Mouse (Mus musculus): ENCODE data around the gene Dgkb. TPM values are rescaled to one million over a fixed set of nuclear protein-coding genes. Genes with fewer than 3 reads are reported as not detected.

Dgkb gene
- 1.8 and 2.1 TPM in 2 replicates for polyA plus RNA-seq (2014; fragmentation: Nextera tagmentation; extraction: Ambion mirVana)

DNA sequence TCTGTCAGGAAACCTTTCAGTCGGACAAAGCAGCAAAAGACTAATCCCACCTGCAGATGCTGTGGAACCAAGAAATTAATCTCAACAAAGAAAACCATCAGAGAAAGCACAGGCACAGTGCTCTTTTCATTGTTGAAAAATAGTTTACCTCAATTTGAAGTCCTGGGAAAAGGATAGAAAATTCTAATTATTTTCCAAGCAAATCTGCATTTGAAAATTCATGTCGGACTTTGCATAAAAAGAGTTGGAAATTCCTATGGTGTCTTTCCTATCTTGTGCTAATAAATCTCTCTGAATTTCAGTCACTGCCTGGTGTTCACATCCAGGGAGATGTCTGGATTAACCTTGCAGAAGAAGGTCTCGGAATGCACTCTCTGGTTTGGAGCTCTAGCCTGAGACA lies at the start of gene Dgkb:
Gene Dgkb, plus strand, starts transcription at position 301 of the 400 bp plus-strand sequence.
- Histone ChIP-seq H3K9ac (ENCODE audit: low read depth, low read length) (no peak within 1 kb of the TSS), H3K4me3 (ENCODE audit: low read depth, low read length) (no peak within 1 kb of the TSS), H3K27me3 (replicated peaks; ENCODE audit: control insufficient read depth, insufficient read depth, low read length) (no peaks in the 10 kb centered on the region), H3K27ac (replicated peaks; ENCODE audit: low read depth, low read length) (no peak within 1 kb of the TSS), H3K9me3 (ENCODE audit: control insufficient read depth, low read length) (no peaks in the 10 kb centered on the region), H3K36me3 (ENCODE audit: control insufficient read depth, insufficient read depth, low read length) (no peaks in the 10 kb centered on the region), H3K4me1 (ENCODE audit: control insufficient read depth, insufficient read depth, low read length) (no peaks in the 10 kb centered on the region), H3K4me2 (ENCODE audit: low read depth, low read length) (no peak within 1 kb of the TSS)
- 54% methylated on average over 3 of the region's 3 CpGs for WGBS
- DNase-seq (ENCODE audit: low spot score) = no peak
- no peak for ATAC-seq (ENCODE audit: low read depth)

DNA sequence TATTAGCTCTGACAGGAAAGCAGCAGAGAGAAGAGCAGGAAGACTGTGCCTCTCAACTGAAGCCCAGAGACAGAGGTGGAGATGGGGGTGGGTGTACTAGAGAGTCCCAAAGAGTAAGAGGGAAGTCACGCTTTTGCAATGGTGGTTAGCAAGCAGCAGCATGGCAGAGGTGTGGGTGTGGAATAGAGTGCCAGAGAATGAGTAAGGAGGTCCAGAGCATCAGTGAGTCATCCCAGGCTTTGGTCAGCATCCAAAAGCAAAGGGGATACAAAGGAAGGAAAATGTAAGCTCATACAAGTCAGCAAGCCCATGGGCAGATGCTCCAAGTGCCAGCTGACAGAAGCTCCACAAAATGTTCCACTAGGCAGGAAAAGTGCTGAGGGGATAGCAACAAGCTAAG lies 47.7 kb upstream of the Dgkb start:
- Histone ChIP-seq H3K4me3 (ENCODE audit: low read depth, low read length) (no peak overlapping the region), H3K9ac (ENCODE audit: low read depth, low read length) (no peak overlapping the region), H3K4me2 (ENCODE audit: low read depth, low read length) (no peak overlapping the region), H3K9me3 (ENCODE audit: control insufficient read depth, low read length) (no peaks in the 10 kb centered on the region), H3K27me3 (replicated peaks; ENCODE audit: control insufficient read depth, insufficient read depth, low read length) (no peaks in the 10 kb centered on the region), H3K36me3 (ENCODE audit: control insufficient read depth, insufficient read depth, low read length) (no peaks in the 10 kb centered on the region), H3K27ac (replicated peaks; ENCODE audit: low read depth, low read length) (no peak overlapping the region), H3K4me1 (ENCODE audit: control insufficient read depth, insufficient read depth, low read length) (peaks cover 5% of the 10 kb centered on the region; the same call in 1 of the 2 replicates)
- ATAC-seq (ENCODE audit: low read depth) (no peak), DNase-seq (ENCODE audit: low spot score) (no peak)
- WGBS = 81% methylated on average over 1 of the region's 1 CpGs

DNA sequence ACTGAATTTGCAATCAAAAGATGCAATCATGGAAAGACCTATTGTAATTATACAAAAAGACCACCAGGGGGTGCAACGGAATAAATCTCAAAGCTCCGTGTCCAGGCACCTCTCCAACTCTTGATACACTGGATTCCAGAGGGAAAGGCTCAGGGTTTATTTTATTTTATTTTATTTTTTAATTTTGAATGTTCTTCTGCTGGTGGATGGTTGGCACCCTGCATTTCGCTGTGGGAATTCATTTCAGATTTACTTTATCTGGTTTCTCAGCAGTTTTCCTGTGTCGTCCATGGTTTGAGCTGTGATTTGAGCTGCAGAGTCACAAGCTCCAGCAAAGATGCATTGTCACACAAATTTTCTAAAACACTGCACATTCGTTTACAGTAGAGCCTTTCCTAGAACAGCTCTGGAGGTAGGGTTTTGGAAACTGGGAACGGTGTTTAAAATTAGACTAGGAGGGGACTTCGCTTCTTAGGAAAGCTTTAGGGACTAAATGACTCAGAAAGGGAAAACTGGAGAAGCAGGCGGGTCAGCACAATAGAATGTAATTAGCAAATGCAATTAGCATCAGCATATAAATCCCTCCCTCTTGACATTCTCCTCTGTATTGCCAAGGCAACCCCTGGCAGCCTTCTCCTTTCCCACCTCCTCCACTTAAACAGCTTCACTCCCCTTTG lies 43.7 kb upstream of the Dgkb start:
- no peak overlapping the region for H3K27ac ChIP-seq (replicated peaks; ENCODE audit: low read depth, low read length)
- H3K4me3 ChIP-seq (ENCODE audit: low read depth, low read length) = 0 out of 2 replicates have a peak overlapping the region, but pooled peaks have one; percentile 1
- H3K4me1 ChIP-seq (ENCODE audit: control insufficient read depth, insufficient read depth, low read length) = peaks cover 5% of the 10 kb centered on the region; the same call in 1 of the 2 replicates
- no peak overlapping the region for H3K9ac ChIP-seq (ENCODE audit: low read depth, low read length)
- ATAC-seq (ENCODE audit: low read depth) (peak; percentile 12; the same call in 1 of the 2 replicates), DNase-seq (ENCODE audit: low spot score) (peak; percentile 85)
- no peaks in the 10 kb centered on the region for H3K27me3 ChIP-seq (replicated peaks; ENCODE audit: control insufficient read depth, insufficient read depth, low read length)
- H3K36me3 ChIP-seq (ENCODE audit: control insufficient read depth, insufficient read depth, low read length) = no peaks in the 10 kb centered on the region
- H3K4me2 ChIP-seq (ENCODE audit: low read depth, low read length) = peak overlapping the region; percentile 43; the same call in 1 of the 2 replicates
- H3K9me3 ChIP-seq (ENCODE audit: control insufficient read depth, low read length) = no peaks in the 10 kb centered on the region
- WGBS = 16% methylated on average over 8 of the region's 8 CpGs

DNA sequence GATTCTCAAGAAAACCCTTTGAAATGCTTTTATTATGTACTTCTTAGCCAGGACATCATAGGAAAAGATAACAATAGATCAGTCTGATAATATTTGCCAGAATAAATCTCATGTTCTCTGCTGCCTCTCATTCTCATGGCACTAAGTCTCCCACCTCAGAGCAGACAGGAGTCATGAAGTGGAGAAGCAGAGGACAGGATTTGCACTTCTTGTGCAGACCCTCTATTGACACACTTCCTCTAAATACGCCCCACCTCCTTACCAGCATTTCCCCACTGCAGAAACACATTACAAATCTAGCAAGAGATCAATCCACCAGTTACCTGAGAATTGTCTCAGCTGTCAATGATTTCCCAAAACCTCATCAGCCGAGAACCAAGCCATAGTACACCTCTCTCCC lies 42.9 kb upstream of the Dgkb start:
- no peak for DNase-seq (ENCODE audit: low spot score)

DNA sequence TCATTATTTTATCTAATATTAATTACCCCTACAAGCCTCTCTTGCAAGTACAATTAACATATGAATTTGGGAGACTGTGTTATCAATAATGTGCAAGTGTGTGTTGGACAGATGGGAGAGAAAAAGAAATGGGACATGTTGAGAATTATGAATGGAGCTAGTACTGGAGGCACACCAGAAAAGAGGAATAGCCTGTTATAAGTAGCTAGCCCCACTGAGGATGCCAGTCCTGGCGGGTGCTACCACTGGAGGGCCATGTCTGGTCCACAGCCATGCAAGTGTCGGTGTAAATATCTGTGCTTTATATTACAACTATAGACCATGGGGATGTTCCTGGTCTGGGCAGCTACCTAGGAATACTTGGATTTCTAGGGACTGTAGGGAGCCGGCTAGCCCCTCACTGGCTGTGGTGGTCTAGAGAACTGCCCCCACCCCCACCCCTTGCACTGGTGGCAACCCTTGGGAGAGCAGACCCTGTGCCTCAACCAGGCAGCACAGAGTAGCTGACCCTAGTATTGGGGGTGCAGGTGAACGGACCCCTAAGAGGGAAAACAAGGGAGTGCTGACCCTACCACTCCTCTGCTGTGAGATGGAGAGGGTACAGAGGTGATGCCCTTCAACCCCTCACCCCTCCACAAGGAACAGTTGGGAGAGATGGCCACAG lies 21.1 kb upstream of the Dgkb start:
- Histone ChIP-seq H3K27me3 (replicated peaks; ENCODE audit: control insufficient read depth, insufficient read depth, low read length) (no peaks in the 10 kb centered on the region), H3K27ac (replicated peaks; ENCODE audit: low read depth, low read length) (no peak overlapping the region), H3K4me1 (ENCODE audit: control insufficient read depth, insufficient read depth, low read length) (no peaks in the 10 kb centered on the region), H3K9ac (ENCODE audit: low read depth, low read length) (no peak overlapping the region), H3K9me3 (ENCODE audit: control insufficient read depth, low read length) (no peaks in the 10 kb centered on the region), H3K4me2 (ENCODE audit: low read depth, low read length) (no peak overlapping the region), H3K4me3 (ENCODE audit: low read depth, low read length) (no peak overlapping the region), H3K36me3 (ENCODE audit: control insufficient read depth, insufficient read depth, low read length) (no peaks in the 10 kb centered on the region)
- ATAC-seq (ENCODE audit: low read depth) (no peak), DNase-seq (ENCODE audit: low spot score) (no peak)
- 88% methylated on average over 4 of the region's 4 CpGs for WGBS

More for the DNA sequence above, 42.9 kb upstream of the Dgkb start:
- peaks cover 5% of the 10 kb centered on the region; the same call in 1 of the 2 replicates for H3K4me1 ChIP-seq (ENCODE audit: control insufficient read depth, insufficient read depth, low read length)
- no peaks in the 10 kb centered on the region for H3K27me3 ChIP-seq (replicated peaks; ENCODE audit: control insufficient read depth, insufficient read depth, low read length)
- H3K9ac ChIP-seq (ENCODE audit: low read depth, low read length) = no peak overlapping the region
- H3K36me3 ChIP-seq (ENCODE audit: control insufficient read depth, insufficient read depth, low read length) = no peaks in the 10 kb centered on the region
- ATAC-seq (ENCODE audit: low read depth) = no peak
- no peaks in the 10 kb centered on the region for H3K9me3 ChIP-seq (ENCODE audit: control insufficient read depth, low read length)
- H3K27ac ChIP-seq (replicated peaks; ENCODE audit: low read depth, low read length) = no peak overlapping the region
- 35% methylated on average over 2 of the region's 2 CpGs for WGBS
- no peak overlapping the region for H3K4me3 ChIP-seq (ENCODE audit: low read depth, low read length)
- no peak overlapping the region for H3K4me2 ChIP-seq (ENCODE audit: low read depth, low read length)

DNA sequence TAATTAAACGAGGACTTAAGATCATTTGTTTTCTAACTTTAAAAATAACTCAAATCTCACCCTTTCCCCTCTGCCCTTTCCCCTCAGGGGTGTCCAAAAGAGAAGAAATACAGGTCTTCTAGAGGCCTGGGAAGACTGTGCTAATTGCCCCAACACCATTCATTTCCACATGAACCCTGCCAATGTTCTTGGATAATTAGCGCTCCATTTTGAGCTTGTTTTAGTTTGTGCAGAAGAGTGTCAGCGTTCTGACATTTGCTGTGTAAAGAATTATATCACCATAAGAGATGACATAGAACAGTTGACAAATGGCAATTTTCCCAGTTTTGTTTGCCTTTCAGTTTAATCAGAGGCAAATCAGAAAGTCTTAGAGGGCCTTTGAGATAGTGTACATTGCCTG lies 3.4 kb upstream of the Dgkb start:
- H3K4me2 ChIP-seq (ENCODE audit: low read depth, low read length) = no peak overlapping the region
- no peaks in the 10 kb centered on the region for H3K27me3 ChIP-seq (replicated peaks; ENCODE audit: control insufficient read depth, insufficient read depth, low read length)
- no peak overlapping the region for H3K4me3 ChIP-seq (ENCODE audit: low read depth, low read length)
- no peak overlapping the region for H3K9ac ChIP-seq (ENCODE audit: low read depth, low read length)
- 77% methylated on average over 3 of the region's 3 CpGs for WGBS
- DNase-seq (ENCODE audit: low spot score) = no peak
- no peaks in the 10 kb centered on the region for H3K36me3 ChIP-seq (ENCODE audit: control insufficient read depth, insufficient read depth, low read length)
- H3K27ac ChIP-seq (replicated peaks; ENCODE audit: low read depth, low read length) = no peak overlapping the region
- ATAC-seq (ENCODE audit: low read depth) = no peak
- H3K4me1 ChIP-seq (ENCODE audit: control insufficient read depth, insufficient read depth, low read length) = no peaks in the 10 kb centered on the region
- no peaks in the 10 kb centered on the region for H3K9me3 ChIP-seq (ENCODE audit: control insufficient read depth, low read length)

DNA sequence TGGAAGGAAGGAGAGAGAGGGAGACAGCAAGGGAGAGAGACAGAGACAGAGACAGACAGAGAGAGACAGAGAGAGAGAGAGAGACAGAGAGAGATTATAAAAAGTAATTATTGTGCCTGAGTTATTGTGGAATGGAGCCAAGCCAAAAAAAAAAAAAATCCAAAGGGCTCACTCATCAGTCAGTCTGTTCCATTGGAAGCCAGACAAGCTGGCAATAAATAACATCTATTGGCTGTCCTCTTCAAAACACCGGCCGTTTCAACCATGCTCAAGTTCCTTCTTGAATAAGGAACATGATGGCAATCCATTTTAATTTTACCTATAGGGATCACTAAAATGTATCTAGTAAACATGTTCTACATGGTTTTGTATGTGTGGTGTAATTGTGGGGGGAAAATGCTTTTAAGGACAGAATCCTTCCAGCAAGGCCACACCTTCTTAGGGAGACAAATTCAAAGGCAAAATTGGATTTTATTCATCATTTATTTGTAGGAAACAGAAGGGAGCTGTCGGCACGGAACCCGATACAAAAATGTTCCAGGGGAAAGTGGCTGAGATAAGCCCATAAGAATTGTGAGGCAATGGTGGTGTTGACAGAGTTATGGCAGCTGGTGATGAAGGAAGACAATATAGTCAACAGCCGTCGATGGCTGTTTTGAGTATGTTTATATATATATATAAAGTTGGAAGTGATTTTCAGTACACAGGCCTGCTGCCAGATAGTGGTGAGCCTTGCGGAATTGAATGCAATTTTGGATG lies 3.7 kb downstream of the Dgkb start:
- no peaks in the 10 kb centered on the region for H3K9me3 ChIP-seq (ENCODE audit: control insufficient read depth, low read length)
- no peak overlapping the region for H3K27ac ChIP-seq (replicated peaks; ENCODE audit: low read depth, low read length)
- H3K27me3 ChIP-seq (replicated peaks; ENCODE audit: control insufficient read depth, insufficient read depth, low read length) = no peaks in the 10 kb centered on the region
- DNase-seq (ENCODE audit: low spot score) (peak; percentile 56), ATAC-seq (ENCODE audit: low read depth) (no peak)
- H3K4me2 ChIP-seq (ENCODE audit: low read depth, low read length) = no peak overlapping the region
- H3K36me3 ChIP-seq (ENCODE audit: control insufficient read depth, insufficient read depth, low read length) = no peaks in the 10 kb centered on the region
- H3K4me1 ChIP-seq (ENCODE audit: control insufficient read depth, insufficient read depth, low read length) = no peaks in the 10 kb centered on the region
- WGBS = 68% methylated on average over 8 of the region's 8 CpGs
- no peak overlapping the region for H3K4me3 ChIP-seq (ENCODE audit: low read depth, low read length)
- no peak overlapping the region for H3K9ac ChIP-seq (ENCODE audit: low read depth, low read length)

DNA sequence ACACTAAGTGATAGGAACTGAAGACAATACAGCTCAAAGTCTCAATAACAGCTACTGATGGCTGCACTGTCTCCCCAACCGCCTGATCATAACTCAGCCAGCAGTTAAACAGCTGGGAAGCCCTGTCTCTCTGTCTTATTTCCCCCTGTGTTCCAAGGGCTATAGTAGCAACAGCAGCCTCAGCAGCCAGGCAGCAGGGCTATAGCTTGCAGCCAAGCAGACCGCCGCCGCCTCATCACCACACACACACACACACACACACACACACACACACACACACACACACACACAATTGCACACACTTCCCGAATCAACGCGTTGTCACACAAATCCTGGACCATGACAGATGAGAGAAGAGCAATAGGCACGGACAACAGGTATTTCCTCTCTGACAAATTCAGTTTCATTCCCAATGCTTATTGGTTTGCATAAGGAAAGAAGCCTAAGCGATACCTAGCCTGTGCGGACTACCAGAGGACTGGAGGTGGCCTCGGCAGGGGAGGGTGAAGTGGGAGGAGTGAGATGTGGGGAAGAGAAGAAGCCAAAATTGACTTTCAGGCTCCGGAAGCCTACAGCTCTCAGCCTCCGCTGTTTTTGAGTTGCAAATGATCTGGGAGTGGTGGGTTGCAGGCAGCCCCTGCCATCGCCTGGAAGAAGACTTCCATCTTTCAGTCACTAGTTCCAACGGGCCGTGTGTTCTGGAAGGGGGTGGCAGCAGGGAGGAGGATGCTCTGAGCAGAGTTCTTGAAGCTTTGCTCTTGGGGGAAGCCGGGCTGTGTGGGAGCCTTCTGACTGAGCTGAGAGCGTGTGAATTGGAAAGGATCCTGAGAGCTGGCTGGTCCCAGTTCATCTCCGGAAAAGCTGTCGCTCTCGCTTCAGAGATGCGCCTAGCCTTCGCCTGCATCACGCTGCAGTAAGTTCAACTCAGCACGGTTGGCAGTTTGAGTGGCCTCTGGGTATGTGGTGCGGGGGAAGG lies 62.8 kb downstream of the Dgkb start:
- ATAC-seq (ENCODE audit: low read depth) (peak; percentile 80), DNase-seq (ENCODE audit: low spot score) (peak; percentile 38)
- 2% methylated on average over 22 of the region's 26 CpGs for WGBS
- H3K36me3 ChIP-seq (ENCODE audit: control insufficient read depth, insufficient read depth, low read length) = no peaks in the 10 kb centered on the region
- peak overlapping the region; percentile 73 for H3K4me2 ChIP-seq (ENCODE audit: low read depth, low read length)
- H3K4me1 ChIP-seq (ENCODE audit: control insufficient read depth, insufficient read depth, low read length) = no peaks in the 10 kb centered on the region
- H3K27me3 ChIP-seq (replicated peaks; ENCODE audit: control insufficient read depth, insufficient read depth, low read length) = 0 out of 2 replicates have a peak, but pooled peaks cover 7% of the 10 kb centered on the region
- peak overlapping the region; percentile 47 for H3K4me3 ChIP-seq (ENCODE audit: low read depth, low read length)
- no peak overlapping the region for H3K27ac ChIP-seq (replicated peaks; ENCODE audit: low read depth, low read length)
- peak overlapping the region; percentile 53 for H3K9ac ChIP-seq (ENCODE audit: low read depth, low read length)
- no peaks in the 10 kb centered on the region for H3K9me3 ChIP-seq (ENCODE audit: control insufficient read depth, low read length)
